Mouse (Mus musculus): ENCODE measurements at regions not wholly inside any gene's neighbourhood (a gene's known extent, or its start where the extent isn't known, plus 50 kb on each side); places are given as distances from the start of the nearest gene placed in this dataset.

DNA sequence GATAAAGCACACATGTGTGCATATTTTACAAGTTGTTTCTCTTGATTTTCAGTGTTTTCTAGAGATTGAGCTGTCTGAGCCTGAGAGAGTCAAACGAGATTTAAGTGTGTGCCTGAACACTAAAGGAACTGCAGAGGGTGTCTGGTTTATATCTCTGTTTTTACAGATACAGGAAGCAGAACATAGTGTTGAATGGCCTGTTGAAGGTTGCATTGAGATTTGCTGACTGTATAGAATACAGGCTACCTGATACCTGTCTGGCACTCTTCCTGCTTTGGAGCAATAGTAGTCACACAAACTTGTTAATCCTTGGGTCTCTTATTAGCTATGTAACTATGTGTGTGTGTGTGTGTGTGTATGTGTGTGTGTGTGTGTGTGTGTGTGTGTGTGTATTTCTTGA lies 431.7 kb downstream of the Rnf144b start:
- TF ChIP-seq CTCF (IDR thresholded peaks at IDR 0.05; ENCODE audit: low read depth): no peak
- no peak for TF ChIP-seq EP300 (optimal IDR thresholded peaks at IDR 0.05)
